Mouse (Mus musculus): ENCODE measurements around the gene Slc18b1. TPM values are rescaled to one million over a fixed set of nuclear protein-coding genes. Genes with fewer than 3 reads are reported as not detected.
A peak's percentile ranks its signal among the peaks of the same experiment; 100 is the strongest.
"Not testable (repeated sequence)": the region's sequence is repeated elsewhere in the genome, so short reads cannot be mapped to it uniquely, and the experiment has no call there.

Gene Slc18b1
- polyA plus RNA-seq, 1 experiment, result not detected

GRCm38 (mm10) chr10:23786040-23786439 lies 10.7 kb upstream of the Slc18b1 start:
- H3K27me3 ChIP-seq (replicated peaks), result no peaks in the 10 kb centered on the region
- H3K4me3 ChIP-seq (replicated peaks), result peak overlapping the region; percentile 93
- TF ChIP-seq GATA1 (IDR thresholded peaks at IDR 0.05; ENCODE audit: borderline replicate concordance, low read length), result no peak
- no peak for TF ChIP-seq FLI1 (IDR thresholded peaks at IDR 0.05; ENCODE audit: low read length)
- no peaks in the 10 kb centered on the region for H3K9me3 ChIP-seq
- H3K4me1 ChIP-seq, result peaks cover 60% of the 10 kb centered on the region
- peaks cover 35% of the 10 kb centered on the region for H3K36me3 ChIP-seq (replicated peaks; ENCODE audit: low read length)

GRCm38 (mm10) chr10:23786631-23787038 lies 10.2 kb upstream of the Slc18b1 start:
- H3K9me3 ChIP-seq; H3K27me3 ChIP-seq (replicated peaks): not testable (repeated sequence)
- peaks cover 35% of the 10 kb centered on the region for H3K36me3 ChIP-seq (replicated peaks; ENCODE audit: low read length)
- peak overlapping the region; percentile 93 for H3K4me3 ChIP-seq (replicated peaks)
- peaks cover 57% of the 10 kb centered on the region for H3K4me1 ChIP-seq

GRCm38 (mm10) chr10:23787062-23787821 lies 9.5 kb upstream of the Slc18b1 start, which contains the start of gene Rps12:
TSS of gene Rps12 (minus strand) at chr10:23787275.
- H3K9me3 ChIP-seq, result no peaks in the 10 kb centered on the region
- peaks cover 35% of the 10 kb centered on the region for H3K36me3 ChIP-seq (replicated peaks; ENCODE audit: low read length)
- TF ChIP-seq GATA1 (IDR thresholded peaks at IDR 0.05; ENCODE audit: borderline replicate concordance, low read length) (no peak), FLI1 (IDR thresholded peaks at IDR 0.05; ENCODE audit: low read length) (peak; percentile 22; the same call in 1 of the 2 replicates)
- no peaks in the 10 kb centered on the region for H3K27me3 ChIP-seq (replicated peaks)
- H3K4me1 ChIP-seq, result peaks cover 52% of the 10 kb centered on the region
- peak within 1 kb of the TSS; percentile 93 for H3K4me3 ChIP-seq (replicated peaks)

DNA sequence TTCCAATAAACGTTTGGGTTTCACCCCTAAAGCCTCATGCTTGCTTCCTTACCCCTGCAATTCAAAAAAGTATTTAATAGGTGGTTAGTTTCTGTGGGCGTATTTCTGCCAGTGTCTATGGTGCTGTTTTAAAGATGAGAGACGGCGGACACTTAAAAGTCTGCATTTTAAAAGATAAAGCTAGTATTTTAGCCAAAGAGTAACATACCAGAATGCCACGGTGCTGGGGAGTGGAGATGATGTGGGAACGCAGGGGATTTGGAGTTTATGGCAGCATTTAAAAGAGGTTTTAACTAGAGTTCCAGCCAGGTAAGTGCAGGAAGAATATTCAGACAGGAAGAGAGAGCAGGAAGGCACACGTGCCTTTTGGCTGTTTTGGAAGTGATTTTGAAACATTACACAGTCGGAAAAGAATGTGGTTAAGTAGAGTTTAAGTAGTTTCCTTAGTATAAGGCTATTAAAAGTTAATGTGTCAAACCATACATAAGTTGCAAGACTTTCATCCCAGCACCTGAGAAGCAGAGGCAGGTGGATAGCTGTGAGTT lies 8.7 kb upstream of the Slc18b1 start:
- Histone ChIP-seq H3K36me3 (replicated peaks; ENCODE audit: low read length) (peaks cover 30% of the 10 kb centered on the region), H3K27me3 (replicated peaks) (no peaks in the 10 kb centered on the region), H3K4me3 (replicated peaks) (peak overlapping the region; percentile 93), H3K9me3 (no peaks in the 10 kb centered on the region), H3K4me1 (peaks cover 44% of the 10 kb centered on the region)
- no peak for TF ChIP-seq FLI1 (IDR thresholded peaks at IDR 0.05; ENCODE audit: low read length)
- TF ChIP-seq GATA1 (IDR thresholded peaks at IDR 0.05; ENCODE audit: borderline replicate concordance, low read length), result no peak

- Histone ChIP-seq H3K9me3 (peaks cover 10% of the 10 kb centered on the region), H3K36me3 (replicated peaks; ENCODE audit: low read length) (no peaks in the 10 kb centered on the region), H3K4me1 (peaks cover 10% of the 10 kb centered on the region; the same call in 1 of the 2 replicates), H3K4me3 (replicated peaks) (no peak overlapping the region), H3K27me3 (replicated peaks) (peaks cover 5% of the 10 kb centered on the region)
- TF ChIP-seq GATA1 (IDR thresholded peaks at IDR 0.05; ENCODE audit: borderline replicate concordance, low read length) (no peak), FLI1 (IDR thresholded peaks at IDR 0.05; ENCODE audit: low read length) (no peak)
Observed at GRCm38 (mm10) chr10:23795871-23796520, 790 bp upstream of the Slc18b1 start.

- no peak for TF ChIP-seq FLI1 (IDR thresholded peaks at IDR 0.05; ENCODE audit: low read length)
- no peak for TF ChIP-seq GATA1 (IDR thresholded peaks at IDR 0.05; ENCODE audit: borderline replicate concordance, low read length)
- Histone ChIP-seq H3K4me3 (replicated peaks) (no peak overlapping the region), H3K36me3 (replicated peaks; ENCODE audit: low read length) (no peaks in the 10 kb centered on the region), H3K9me3 (peaks cover 12% of the 10 kb centered on the region), H3K27me3 (replicated peaks) (peaks cover 5% of the 10 kb centered on the region), H3K4me1 (peaks cover 10% of the 10 kb centered on the region)
Observed at GRCm38 (mm10) chr10:23797606-23798005, 820 bp downstream of the Slc18b1 start.

- H3K4me1 ChIP-seq, result peaks cover 15% of the 10 kb centered on the region
- H3K27me3 ChIP-seq (replicated peaks), result peaks cover 5% of the 10 kb centered on the region
- H3K36me3 ChIP-seq (replicated peaks; ENCODE audit: low read length), result no peaks in the 10 kb centered on the region
- H3K4me3 ChIP-seq (replicated peaks), result no peak overlapping the region
- TF ChIP-seq GATA1 (IDR thresholded peaks at IDR 0.05; ENCODE audit: borderline replicate concordance, low read length) (no peak), FLI1 (IDR thresholded peaks at IDR 0.05; ENCODE audit: low read length) (no peak)
- H3K9me3 ChIP-seq, result peaks cover 12% of the 10 kb centered on the region
Observed at GRCm38 (mm10) chr10:23798142-23798541, 1.4 kb downstream of the Slc18b1 start.

- H3K36me3 ChIP-seq (replicated peaks; ENCODE audit: low read length), result no peaks in the 10 kb centered on the region
Observed at GRCm38 (mm10) chr10:23799933-23800332, 3.1 kb downstream of the Slc18b1 start.

DNA sequence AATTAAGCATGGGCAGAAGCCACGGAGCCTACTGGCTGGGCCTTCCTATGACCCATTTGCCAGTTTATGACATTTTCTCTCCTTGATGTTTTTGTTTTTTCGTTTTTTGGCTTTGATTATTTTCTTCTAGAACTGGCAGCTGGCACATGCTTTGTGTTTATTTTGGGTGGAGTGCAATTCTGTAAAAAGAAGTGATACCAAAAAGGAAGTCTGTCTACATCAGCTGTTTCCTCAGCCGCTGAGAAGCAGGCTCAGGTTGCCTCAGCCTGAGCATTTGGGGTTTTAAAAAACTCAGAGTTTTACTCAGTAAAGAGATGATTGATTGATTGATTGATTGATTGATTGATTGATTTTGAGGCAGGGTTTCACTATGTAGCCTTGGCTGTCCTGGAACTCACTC lies 6.1 kb downstream of the Slc18b1 start:
- H3K9me3 ChIP-seq, result peaks cover 12% of the 10 kb centered on the region
- H3K27me3 ChIP-seq (replicated peaks), result no peaks in the 10 kb centered on the region
- no peaks in the 10 kb centered on the region for H3K36me3 ChIP-seq (replicated peaks; ENCODE audit: low read length)
- TF ChIP-seq FLI1 (IDR thresholded peaks at IDR 0.05; ENCODE audit: low read length), result no peak
- no peak for TF ChIP-seq GATA1 (IDR thresholded peaks at IDR 0.05; ENCODE audit: borderline replicate concordance, low read length)
- H3K4me1 ChIP-seq, result peaks cover 9% of the 10 kb centered on the region; the same call in 1 of the 2 replicates
- no peak overlapping the region for H3K4me3 ChIP-seq (replicated peaks)

More at GRCm38 (mm10) chr10:23799933-23800332, 3.1 kb downstream of the Slc18b1 start:
- peaks cover 5% of the 10 kb centered on the region for H3K27me3 ChIP-seq (replicated peaks)
- peaks cover 16% of the 10 kb centered on the region for H3K4me1 ChIP-seq
- no peak overlapping the region for H3K4me3 ChIP-seq (replicated peaks)
- TF ChIP-seq FLI1 (IDR thresholded peaks at IDR 0.05; ENCODE audit: low read length), result no peak
- no peak for TF ChIP-seq GATA1 (IDR thresholded peaks at IDR 0.05; ENCODE audit: borderline replicate concordance, low read length)
- peaks cover 12% of the 10 kb centered on the region for H3K9me3 ChIP-seq

DNA sequence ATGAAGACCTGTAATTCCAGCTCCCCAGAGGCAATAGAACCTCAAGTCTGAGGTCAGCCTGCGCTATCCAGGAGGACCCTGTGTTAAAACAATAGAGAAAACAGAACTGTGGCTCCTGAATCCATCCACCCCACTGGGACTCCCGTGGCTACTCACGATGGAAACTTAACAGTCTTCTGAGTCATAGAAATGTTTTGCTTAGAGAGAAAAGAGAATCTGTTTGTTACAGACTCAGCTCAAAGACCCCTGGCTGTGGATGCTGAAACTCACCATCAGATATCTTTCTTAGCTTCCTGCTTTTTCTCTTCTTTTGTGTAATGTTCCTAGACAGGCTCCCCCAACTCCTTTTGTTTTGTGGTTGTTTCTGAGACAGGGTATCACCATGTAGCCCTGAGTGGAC lies 7.9 kb downstream of the Slc18b1 start:
- Histone ChIP-seq H3K9me3 (peaks cover 12% of the 10 kb centered on the region), H3K4me3 (replicated peaks) (no peak overlapping the region), H3K27me3 (replicated peaks) (no peaks in the 10 kb centered on the region), H3K36me3 (replicated peaks; ENCODE audit: low read length) (no peaks in the 10 kb centered on the region), H3K4me1 (peaks cover 9% of the 10 kb centered on the region; the same call in 1 of the 2 replicates)
- TF ChIP-seq GATA1 (IDR thresholded peaks at IDR 0.05; ENCODE audit: borderline replicate concordance, low read length), result no peak
- no peak for TF ChIP-seq FLI1 (IDR thresholded peaks at IDR 0.05; ENCODE audit: low read length)

All from megakaryocyte, embryonic 14.5 days (primary cell).